Mouse (Mus musculus) urinary bladder, adult 18-20 months (tissue): Measurements from ENCODE around the gene Ociad2.

Source experiments
- DNase-seq, 2 experiments: peaks; one replicate each; pipeline ENCODE4 v3.0.0; 2022; ENCODE audit warnings: low spot score in 2 of 2, mixed read lengths in 2 of 2

Ociad2 gene

DNA sequence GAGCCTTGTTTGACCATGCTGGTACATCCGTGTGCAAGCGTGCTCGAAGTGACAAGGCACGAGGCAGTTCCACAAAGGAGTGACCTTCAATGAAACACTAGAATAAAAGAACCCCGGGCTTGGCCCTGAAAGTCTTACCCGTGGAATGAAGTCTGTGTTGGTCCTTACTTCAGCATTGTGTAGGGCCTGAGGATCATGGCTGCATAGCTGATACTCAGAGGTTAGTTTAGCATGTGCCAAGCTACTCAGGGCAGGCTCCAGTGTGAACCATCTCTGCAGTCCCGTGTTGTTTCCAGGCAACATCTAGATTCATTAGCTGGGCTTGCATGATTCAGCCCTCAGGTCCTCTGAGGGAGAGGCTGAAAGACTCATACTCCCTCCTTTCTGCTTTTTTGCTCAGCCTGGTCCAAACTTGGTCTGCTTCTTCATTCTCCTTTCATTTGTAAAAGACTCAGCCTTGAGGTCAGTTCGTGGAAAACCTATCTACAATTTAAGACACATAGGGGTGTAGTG, at the start of gene Ociad2:
Ociad2 (minus strand) TSS at position 306 of the 513 bp plus-strand sequence.
- no peak for DNase-seq

DNA sequence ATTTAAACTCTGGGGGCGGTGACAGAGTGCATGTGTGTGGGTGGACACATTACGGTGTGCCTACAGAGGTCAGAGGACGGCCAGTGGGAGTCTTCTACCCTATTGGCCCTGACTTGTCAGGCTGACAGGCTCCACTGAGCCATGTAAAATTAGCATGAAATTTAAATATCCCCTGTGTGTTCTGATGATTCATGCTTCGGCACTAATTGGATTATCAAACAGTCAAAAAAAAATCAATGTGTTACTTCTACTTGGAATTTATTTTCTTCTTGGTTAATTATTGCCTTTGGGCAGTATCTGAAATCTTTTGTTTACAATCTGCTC, 42.8 kb upstream of the Ociad2 start:
- no peak for DNase-seq

DNA sequence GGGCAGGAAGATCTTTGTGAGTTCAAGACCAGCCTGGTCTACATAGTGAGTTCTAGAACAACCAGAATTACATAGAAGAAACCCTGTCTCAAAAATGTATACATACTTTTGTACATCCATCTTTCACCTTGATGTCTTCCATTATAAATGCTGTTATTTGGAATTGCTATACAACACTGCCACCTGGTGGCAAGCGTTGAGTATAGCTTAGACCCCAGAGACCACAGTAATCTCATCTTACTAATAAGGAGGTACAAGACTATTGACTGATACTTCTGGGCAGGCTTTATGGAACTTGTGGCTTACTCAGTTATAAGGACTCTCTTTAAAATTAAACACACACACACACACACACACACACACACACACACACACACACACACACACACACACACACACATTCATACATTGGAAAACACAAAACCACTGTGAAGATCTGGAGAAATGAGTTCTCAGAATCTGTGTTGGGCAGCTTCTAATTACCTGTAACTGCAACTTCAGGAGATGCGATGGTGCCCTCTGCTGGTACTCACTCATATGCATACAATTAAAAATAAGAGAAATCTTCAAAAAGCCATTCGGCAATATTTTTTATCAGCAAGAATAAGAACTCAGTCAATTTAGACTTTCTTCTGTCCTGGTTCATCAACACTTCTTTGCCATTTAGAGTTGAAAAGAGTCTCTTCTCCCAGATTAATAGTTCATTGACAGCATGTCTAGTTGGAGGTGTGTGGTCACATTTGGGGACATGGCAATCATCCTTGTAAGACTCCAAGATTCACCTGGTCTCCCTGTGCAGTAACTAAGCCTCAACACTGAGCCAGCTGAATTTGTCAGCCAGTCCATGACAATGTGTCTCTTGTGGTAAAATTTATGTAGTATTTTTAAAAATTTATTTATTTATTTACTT, 42.2 kb upstream of the Ociad2 start:
- DNase-seq: no peak

DNA sequence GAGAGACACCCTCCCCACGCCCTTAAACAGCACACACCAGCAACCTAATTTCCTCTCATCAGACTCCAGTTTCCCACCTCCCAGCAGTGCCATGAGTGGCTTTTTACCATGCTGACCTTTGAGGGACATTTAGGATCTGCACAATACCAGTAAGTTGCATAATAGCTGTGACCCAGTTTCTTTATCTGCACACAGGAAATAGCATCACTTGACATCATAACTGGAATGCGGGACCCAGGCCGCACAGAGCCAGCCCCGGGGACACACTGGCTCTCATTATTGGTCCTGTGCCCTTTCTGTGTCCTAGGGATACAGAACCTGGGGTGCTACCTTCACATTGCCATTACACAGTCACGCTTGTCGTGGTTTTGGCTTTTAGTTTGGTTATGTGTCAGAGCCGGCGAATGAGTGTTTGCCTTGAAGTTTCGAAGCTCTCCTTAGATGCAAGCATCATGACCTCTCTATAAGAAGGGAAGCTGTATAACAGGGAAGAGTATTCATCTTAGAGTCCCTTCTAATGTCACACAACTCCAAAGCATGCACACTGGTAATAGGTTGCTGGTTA, 41.2 kb upstream of the Ociad2 start:
- DNase-seq: no peak

DNA sequence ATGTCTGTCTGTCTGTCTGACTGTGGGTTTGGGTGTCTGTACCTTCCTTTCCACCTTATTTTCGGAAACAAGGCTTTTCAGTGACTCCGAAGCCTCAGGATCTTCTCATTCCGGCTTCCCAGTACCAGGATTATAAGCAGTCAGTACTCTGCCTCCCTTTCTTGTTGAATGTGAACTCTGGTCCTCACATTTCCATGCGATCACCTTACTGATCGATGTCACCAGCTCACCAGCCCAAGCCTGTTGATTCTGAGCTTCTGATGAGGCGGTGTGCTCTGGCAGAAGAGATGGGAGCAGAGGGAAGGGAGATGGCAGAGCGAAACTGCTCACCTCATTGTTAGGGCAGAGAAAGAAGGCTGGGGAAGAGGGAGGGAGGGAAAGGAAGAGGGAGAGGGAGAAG, 40.7 kb upstream of the Ociad2 start:
- DNase-seq: no peak

DNA sequence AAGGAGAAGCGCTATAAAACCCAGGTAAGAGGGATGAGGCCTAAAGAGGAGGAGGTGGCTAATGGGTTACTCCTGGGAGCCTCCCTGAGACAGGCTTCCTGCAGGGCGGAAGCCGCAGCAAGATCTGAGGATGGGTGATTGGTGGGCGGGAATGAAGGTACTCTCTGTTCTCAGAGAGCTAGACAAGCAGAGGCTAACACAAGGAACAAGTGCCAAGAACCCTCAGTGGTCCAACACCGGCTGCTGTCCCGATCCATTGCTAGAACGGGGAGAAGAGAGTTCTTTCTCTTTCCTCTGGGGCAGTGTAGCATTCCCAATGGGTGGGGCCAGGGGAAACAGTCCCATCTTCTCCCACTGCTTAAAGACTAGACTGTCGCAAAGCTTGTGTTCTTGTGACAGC, 40.0 kb upstream of the Ociad2 start:
- DNase-seq: no peak

DNA sequence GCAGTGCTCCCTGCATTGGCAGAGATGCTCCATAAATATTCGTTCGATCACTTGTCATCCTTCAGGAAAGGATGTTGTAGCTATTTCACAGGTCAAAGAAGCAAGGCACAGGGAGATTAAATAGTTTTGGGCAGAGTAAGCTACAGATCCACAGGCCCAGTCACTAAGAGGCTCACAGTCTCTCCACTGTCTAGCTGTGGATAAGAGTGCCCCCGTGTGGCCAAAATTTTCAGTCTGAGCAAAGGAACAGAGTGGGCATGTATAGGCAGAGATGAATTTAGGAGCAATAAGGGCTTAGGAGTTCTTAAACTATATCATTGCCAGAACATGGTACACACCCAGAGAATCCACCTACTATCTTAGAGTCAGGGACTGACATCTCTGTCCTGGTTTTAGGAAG, 39.1 kb upstream of the Ociad2 start:
- DNase-seq: peak; percentile 72 to 89

DNA sequence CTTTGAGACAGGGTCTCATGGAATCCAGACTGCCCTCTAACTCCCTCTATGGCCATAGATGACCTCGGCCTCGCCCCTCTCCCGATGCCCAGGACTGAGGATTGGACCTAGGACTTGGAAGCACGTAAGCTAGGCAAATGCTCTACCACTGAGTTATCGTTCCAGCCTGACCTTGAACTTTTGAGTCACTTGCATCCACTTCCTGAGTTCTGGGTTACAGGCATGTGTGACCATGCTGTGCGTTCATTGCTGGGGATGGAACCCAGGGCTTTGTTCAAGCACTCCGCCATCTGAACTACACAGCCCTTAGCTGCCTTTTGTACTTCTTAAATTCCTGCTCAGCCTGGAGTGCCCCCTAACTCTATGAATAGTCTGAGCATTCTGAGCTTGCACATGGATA, 35.7 kb upstream of the Ociad2 start:
- no peak for DNase-seq

DNA sequence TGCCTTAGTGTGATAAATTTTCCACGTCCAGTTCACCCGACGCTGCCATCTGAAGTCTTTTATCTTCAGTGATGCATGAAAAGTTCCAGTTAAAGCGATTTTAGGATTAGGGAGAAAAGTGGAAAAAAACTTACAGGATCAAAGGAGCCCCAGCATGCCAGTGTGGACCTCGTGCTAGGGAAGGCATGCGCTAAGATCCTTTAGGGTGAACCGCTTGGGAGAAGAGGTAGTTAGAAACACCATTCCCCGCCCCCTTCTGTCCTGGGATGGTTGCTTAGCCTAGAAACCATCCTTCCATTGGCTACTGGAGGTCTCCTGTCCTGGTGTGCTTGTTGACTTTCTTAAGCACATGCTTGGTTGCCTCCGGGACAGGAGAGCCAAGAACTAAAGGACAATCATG, 35.2 kb upstream of the Ociad2 start:
- no peak for DNase-seq

DNA sequence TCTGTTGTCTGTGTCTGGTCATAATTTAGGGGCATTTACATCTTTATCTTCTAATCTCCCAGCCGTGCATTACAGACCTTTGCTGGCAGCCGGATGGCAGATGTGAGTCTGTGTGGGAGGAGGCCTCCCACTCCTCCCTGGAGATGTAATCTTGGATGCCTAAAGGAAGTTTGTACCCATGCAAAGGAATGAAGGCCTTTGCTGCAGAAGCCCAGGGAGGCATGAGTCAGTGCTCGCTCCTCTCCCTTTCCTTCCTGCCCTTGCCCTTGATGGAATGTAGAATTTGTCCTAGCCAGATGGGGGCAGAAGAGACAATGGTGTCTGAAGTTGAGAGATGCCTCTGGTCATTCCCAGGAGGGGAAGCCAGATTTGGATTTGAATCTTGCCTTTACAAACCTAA, 32.4 kb upstream of the Ociad2 start:
- no peak for DNase-seq

DNA sequence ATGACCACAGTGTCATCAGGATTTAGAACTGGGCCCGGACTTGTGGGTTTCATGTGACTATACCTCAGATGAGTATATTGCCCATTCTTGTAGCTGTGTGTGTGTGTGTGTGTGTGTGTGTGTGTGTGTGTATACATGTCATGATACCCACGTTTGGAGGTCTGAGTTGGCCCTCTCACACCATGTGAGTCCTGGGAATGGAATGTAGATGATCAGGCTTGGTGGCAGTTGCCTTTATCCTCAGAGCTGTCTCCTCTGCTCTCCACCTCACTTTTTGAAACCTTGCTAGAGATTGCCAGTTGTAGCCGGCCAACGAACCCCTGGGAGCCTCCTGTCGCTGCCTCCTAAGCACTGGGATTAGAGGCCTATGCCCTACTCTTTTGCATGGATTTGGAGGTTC, 31.8 kb upstream of the Ociad2 start:
- peak in 1 of 2 experiments; percentile 46 for DNase-seq

DNA sequence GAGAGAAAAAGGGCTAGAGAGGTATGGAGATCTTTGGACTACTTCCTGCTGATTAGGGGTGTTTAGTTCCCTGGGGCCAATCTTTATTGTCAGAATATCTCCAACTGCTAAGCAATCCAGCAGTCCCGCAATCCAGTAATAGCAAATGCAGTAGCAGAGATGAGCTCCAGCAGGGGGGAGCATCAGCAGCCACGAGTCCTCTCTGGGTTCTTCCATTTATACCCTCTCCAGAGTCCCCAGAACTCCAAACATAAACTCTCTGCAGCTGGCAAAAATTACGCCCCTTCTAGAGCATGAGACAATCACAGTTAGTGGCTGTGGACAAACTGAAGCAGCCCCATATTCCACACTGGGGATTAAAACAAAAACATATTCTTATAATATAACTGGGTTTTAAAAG, 28.9 kb upstream of the Ociad2 start:
- no peak for DNase-seq

DNA sequence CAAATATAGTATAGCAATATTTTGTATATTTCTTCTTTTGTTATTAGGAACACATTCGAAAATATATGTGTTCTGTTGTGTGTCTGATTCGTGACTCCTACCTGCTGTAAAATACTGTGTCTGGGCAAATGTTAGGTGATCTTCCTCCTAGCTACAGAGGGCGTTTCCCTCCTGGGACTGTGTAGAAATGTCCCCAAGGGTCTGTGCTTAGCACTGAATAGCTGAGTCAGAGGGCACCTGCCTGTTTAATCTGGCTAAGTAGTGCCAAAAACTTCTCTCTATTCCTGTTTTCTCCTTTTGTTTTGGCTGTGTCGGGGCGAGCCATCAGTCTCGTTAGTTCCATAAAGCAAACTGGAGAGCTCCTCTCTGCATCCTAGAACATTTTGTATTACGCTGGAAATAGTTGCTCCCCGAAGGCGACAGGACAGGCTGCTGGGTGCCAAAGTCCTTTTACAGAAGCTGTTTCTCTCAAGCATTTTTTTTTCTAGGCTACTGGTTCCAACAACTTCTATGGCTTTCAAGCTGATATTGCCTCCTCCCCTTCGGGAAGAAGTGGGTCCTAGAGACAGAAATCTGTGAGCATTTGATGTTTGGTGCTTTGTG, 28.1 kb upstream of the Ociad2 start:
- DNase-seq: no peak

DNA sequence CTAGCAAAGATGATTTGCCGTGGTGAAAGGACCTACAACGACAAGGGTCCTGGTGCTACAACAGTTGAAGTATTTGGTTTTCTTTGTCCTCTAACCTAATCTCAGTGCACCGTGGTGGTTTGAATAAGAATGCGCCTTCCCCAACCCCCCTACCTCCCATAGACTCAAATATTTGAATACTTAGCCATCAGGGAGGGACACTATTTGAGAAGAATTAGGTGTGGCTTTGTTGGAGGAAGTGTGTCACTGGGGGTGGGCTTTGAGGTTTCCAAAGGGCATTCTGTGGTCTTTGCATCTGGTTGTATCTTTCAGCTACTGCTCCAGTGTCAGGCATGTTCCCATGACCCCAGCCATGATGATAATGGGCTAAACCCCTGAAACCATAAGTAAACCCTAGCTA, 27.1 kb upstream of the Ociad2 start:
- peak in 1 of 2 experiments; percentile 31 for DNase-seq

DNA sequence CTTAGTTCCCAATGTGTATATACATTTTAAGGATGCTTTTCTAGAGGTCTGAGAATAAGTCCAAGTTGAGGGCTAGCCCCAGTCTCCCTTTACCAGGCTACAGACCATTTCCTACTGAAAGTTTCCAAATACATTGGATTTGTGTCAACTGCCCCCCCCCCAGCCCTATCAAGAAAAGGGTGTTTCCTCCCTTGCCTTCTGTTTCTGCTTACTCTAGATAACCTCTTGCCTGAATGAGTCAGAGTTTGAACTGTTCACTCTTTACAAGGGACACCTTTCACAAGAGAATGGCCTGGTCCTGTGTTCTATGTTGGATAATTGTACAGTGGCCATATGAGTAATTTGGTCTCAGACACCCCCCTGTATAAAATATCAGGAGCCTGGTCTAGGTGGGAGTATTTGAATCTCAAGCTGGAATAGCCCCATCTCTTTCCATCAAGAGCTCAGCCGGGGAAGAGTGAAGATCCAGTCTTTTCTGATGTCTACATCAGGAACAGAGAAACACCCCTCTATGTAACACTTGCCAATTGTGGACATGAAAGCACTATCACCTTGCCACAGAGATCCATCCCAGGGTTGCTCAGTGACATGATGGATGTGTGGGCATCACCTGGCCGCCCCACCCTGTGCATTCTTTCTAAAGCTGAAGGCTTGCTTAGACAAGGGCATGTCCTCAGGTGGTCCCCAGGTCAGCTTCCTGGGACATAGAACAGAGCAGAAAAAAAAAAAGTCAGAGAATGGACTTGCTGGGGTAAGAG, 23.5 kb upstream of the Ociad2 start:
- no peak for DNase-seq

DNA sequence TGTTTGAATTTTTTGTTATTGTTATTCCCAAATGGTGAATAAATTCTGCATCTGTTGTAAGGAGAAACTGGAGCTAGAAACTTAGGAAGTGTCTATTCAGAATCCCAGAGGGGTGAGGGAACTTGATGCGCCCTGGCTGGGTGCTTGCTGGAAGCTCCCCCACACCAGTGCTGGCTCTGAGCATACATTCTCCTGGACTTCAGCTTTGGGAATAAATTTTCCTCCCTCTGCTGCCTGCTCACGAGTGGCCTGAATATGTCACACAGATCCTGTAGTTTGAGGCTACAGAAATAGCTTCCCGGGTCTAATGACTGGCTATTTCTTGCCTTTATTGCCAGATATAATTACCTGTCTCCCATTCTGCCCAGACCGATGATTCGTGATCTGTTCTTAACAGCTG, 22.0 kb upstream of the Ociad2 start:
- DNase-seq: no peak

DNA sequence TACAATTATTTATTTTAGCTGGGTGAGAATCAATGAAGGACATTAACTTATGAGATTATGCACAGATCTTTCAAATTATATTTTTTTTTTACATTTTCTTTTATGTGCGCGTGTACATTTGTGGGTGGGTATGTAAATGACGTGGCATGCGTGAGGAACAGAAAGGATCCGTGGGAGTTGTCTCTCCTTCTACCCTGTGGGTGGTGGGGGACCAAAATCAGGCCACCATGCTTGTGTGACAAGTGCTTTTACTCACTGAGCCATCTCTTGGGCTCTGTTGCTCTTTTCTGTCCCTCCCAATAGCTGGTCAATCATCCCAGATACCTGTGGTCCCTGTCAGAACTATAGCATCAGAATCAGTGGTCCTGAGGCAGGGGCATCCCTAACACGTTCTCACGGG, 21.5 kb upstream of the Ociad2 start:
- DNase-seq: no peak

DNA sequence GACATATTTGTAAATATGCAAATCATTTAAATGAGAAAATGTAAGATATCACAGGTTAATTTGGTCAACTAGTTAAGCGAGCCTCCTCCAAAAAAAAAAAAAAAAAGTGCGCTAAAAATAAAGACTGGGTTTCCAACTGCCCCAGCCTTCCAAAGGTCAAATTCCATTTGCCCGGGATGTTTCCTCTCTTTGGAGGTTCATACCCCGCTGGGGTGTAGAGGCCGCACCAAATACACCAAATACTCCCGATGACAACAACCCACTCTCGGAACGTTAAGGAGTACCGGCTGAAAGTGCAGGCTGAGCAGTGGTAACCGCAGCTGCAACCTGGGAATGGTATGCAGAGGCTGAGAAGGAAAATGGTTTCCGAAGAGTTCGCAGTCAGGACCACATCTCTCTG, 19.4 kb upstream of the Ociad2 start:
- no peak for DNase-seq

DNA sequence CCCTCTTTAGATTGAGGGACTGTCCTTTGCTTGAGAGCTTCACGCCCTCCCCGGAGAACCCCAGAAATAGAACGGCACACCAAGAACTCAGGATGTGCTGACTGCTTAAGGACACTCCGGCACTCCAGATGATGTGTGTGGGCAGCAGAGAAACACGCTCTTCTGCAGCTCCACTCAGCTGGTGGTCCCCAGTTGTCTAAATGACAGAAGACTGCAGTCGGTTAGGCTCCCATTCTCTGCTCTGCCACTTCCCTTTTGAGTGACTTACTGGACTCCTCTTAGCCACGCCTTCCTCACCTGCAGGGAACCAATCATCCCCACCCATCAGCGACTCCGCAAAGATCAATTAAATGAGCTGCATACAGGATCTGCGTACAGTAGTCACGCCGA, 18.9 kb upstream of the Ociad2 start:
- no peak for DNase-seq

DNA sequence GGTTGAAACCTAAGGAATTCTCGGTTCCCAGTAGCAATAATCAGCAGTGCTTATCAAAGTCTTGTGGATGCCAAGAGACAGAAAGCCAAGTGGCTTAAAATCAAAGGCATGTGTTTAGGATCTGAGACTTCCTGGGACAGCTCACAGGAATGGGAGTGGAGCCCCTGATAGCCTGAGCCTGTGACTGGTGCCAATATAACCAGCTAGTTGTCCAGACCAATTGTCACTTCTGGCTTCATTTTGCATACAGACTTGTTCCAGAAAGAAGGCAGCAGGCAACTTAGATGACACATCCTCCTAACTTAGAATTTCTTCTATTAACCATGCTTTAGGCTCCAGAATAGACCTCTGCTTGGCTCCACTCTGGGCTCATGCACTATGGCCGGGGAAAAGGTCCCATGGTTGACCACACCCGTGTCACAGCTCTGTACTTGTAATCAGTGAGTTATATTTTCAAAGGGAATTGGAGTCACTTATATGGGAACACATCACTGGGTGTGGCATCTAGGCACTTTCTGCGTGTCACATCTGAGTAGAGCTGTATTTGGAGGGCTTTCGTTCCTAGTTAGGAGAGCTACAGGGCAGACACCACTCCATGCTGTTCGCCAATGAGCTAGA, 18.4 kb upstream of the Ociad2 start:
- DNase-seq: no peak

DNA sequence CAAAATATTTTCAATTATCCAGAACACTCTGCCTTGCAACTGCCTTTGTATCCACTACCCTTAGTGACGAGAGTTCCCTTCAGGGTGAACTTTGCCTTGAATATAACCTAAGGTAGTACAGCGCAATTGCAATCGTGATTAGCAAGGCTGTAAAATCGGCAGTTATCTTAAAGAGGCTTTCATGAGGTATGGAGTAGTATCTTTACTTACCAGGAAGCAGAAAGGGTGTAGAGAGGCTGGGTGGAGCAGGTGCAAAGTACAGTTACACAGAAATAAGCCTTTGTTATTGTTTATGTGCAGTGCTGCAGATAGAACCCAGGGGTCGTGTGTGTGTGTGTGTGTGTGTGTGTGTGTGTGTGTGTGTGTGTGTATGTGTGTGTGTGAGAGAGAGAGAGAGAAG, 14.6 kb upstream of the Ociad2 start:
- DNase-seq: no peak

DNA sequence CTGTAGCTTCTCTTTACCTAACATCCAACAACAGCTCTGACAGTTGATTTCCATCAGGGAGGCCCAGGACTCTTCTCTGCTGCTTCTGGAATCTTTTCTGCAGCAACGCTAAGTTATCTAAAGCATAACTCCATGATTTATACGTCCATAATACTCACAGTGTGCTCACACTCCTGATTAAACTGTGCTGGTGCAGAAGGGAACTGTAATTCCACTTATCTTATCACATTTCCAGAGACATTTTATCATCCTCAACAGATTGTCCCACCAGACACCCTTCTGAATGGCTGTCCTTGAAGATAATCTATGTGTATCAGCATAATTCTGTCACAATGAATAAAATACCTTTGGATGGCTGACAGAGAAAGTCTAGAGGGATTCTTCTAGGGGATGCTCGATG, 13.2 kb upstream of the Ociad2 start:
- DNase-seq: no peak
